Mouse (Mus musculus) Patski (cell line): ENCODE data around the gene Lfng. TPM values are rescaled to one million over a fixed set of nuclear protein-coding genes. Genes with fewer than 3 reads are reported as not detected.

Experiments used
- ATAC-seq: fragments of 100-300 bp; one replicate; pipeline ENCODE4 v1.8.0; 2021
- CTCF ChIA-PET: fragments of 350-600 bp; sonication (Branson Sonifier 250); formaldehyde crosslinking; loops from one replicate; lab custom pipeline; 2022; ENCODE audit warnings: inconsistent platforms; lab: Charles Lee
- POLR2A ChIA-PET: fragments of 350-600 bp; sonication (Branson Sonifier 250); formaldehyde crosslinking; loops from one replicate; lab custom pipeline; 2022; ENCODE audit warnings: antibody characterized with exemption, inconsistent platforms; lab: Charles Lee
- DNase-seq: peaks from one replicate; pipeline ENCODE4 v3.0.0-alpha.2; 2011; ENCODE audit warnings: low read depth, low spot score
- H3K27me3 ChIP-seq: fragments of 371-371 bp; one replicate; pipeline ENCODE4 v1.5.1; 2021
- CTCF ChIP-seq: fragments of 100-300 bp; IDR thresholded peaks from one replicate; pipeline ENCODE4 v1.5.1; 2021
- in situ Hi-C: fragments of 300-500 bp; cut with MboI; formaldehyde crosslinking; loops from 3 replicates; pipeline ENCODE4 v1.11.1; 2018; ENCODE audit warnings: low pct_unique_long_range_greater_than_20kb, mixed read lengths
- polyA plus RNA-seq: library from polyadenylated mRNA; unstranded; gene quantifications from one replicate; pipeline ENCODE4 v1.2.3, GENCODE M21; 2021

Gene Lfng
- polyA plus RNA-seq, 1 experiment from 2014 or later = 56.0 TPM

DNA sequence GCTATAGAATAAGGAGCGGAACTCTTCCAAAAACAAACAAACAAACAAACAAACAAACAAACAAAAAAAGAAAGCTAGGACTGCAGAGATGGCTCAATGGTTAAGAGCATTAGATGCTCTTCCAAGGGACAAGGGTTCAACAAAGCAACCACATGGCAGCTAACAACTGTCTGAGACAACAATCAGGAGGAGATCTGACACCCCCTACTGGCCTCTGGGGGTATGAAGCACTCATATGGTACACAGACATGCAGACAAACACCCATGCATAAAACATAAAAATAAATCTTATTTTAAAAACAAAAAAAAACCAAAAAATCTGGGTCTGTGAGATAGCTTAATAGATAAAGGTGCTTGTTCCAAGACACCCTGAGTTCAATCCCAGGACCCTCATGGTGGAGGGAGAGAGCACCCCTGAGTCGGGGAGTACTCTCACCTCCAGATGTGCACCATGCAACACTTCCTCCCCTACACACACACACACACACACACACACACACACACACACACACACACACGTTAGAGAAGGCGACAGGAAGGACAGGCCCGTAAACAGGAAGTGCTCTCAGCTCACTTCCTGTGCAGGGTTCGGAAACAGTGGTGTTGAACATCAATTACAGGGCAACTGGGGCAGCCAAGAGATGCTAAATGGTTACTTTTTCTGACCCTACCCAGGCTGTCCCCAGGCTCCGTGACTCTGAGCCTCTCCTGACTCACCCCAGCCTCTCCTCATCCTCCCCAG is 29.4 kb downstream of the Lfng start:
- in situ Hi-C loops = loop anchor here (25.0 kb wide), 1 partner anchor 1999 kb away; no protein-coding TSS in a partner anchor

DNA sequence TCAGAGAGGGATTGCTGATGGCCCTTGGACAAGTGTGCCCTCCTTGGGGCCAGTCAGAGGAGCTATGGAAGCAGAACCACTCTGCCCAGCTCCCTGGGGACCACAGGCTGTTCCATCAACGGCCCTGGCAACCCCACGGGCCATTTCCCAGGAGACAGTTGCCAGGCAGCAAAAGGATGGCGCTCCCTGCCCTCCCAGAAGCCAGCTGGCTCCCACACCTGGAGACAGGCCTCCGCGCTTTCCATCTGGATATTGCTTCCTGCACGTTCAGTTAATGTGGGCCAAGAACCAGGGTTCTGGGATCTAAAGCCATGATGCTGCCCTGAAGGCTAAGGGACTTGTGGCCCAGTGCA is 29.9 kb downstream of the Lfng start:
- CTCF ChIA-PET = interaction anchor here (0.8 to 1.9 kb wide), 3 partner anchors 12 to 65 kb away, joined by 3 to 6 read pairs (median 3); partner anchors contain the start of gene Ttyh3
- ATAC-seq (no peak), DNase-seq (no peak)
- H3K27me3 ChIP-seq = no peaks in the 10 kb centered on the region
- POLR2A ChIA-PET = interaction anchor here (0.5 to 2.6 kb wide), 2 partner anchors 9 to 23 kb away, joined by 4 to 11 read pairs; no protein-coding TSS in a partner anchor
- in situ Hi-C loops = loop anchor here (25.0 kb wide), 1 partner anchor 2000 kb away; no protein-coding TSS in a partner anchor
- no peak for TF ChIP-seq CTCF

More for the DNA sequence above, 29.4 kb downstream of the Lfng start:
- ChIA-PET CTCF (interaction anchor here (0.8 to 1.9 kb wide), 4 partner anchors 13 to 65 kb away, joined by 3 to 6 read pairs (median 3); partner anchors contain the start of gene Ttyh3), POLR2A (interaction anchor here (2.6 kb wide), 1 partner anchor 10 kb away, joined by 11 read pairs; no protein-coding TSS in a partner anchor)
- DNase-seq (no peak), ATAC-seq (no peak)
- H3K27me3 ChIP-seq = no peaks in the 10 kb centered on the region
- TF ChIP-seq CTCF = no peak

DNA sequence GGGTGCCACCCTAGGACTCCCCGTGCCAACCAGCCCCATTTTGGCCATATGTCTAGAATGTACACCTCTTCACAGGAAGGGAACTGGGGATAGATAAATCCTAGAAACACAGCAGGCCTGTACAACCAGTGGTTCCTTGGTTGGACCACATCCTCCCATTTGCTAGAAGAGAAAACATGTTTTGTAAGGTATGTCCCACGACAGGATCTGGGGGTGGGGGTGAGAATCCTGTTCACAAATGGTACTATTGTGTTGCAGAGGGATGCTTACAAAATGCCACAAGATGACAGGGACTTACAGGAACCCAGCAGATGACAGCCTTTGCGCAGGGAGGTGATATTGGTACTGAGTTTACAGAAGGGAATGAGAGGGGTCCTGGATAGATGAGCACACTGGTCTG is 30.9 kb downstream of the Lfng start:
- POLR2A ChIA-PET = no interaction called here
- DNase-seq (no peak), ATAC-seq (no peak)
- CTCF ChIA-PET = no interaction called here
- no peaks in the 10 kb centered on the region for H3K27me3 ChIP-seq
- in situ Hi-C loops = loop anchor here (25.0 kb wide), 1 partner anchor 2001 kb away; no protein-coding TSS in a partner anchor
- no peak for TF ChIP-seq CTCF

DNA sequence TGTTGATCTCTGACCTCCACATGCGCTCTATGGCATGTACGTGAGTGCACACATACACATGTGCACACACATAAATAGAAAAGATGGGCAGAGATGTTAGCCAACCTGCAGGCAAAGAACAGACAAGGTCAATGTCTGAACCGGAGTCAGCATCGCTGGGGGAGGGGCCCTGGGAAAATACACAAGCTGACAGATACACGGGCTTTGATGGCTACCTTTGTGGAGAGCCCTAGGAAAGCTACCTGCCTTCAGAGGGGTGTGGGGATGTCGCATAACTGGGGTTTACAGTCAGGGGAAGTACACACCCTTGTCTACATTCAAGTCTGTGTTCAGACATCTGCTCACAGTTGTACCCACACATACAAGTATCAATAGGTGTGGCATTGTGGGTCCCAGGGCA is 31.4 kb downstream of the Lfng start:
- TF ChIP-seq CTCF = no peak
- ChIA-PET CTCF (no interaction called here), POLR2A (no interaction called here)
- no peaks in the 10 kb centered on the region for H3K27me3 ChIP-seq
- in situ Hi-C loops = loop anchor here (25.0 kb wide), 1 partner anchor 2001 kb away; no protein-coding TSS in a partner anchor
- DNase-seq (no peak), ATAC-seq (no peak)

DNA sequence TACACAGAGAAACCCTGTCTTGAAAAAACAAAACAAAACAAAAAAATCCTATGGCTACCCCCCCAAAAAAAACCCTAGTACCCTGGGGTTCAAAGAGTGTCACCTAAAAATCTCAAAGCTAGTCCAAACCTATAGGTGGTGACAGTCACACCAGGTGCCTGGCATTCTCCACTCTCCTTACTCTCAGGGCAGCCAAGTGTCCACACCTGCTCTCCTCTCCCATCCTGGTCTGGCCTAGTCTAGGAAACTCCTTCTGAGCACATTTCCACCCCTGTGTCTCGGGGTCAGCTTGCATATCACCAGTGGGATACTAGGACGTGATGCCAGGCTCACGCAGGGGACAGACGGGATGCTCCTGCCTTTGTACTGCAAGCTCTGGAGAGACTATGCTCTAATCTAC is 32.2 kb downstream of the Lfng start:
- ChIA-PET CTCF (no interaction called here), POLR2A (no interaction called here)
- ATAC-seq (no peak), DNase-seq (no peak)
- no peaks in the 10 kb centered on the region for H3K27me3 ChIP-seq
- in situ Hi-C loops = loop anchor here (25.0 kb wide), 1 partner anchor 2002 kb away; no protein-coding TSS in a partner anchor
- no peak for TF ChIP-seq CTCF

DNA sequence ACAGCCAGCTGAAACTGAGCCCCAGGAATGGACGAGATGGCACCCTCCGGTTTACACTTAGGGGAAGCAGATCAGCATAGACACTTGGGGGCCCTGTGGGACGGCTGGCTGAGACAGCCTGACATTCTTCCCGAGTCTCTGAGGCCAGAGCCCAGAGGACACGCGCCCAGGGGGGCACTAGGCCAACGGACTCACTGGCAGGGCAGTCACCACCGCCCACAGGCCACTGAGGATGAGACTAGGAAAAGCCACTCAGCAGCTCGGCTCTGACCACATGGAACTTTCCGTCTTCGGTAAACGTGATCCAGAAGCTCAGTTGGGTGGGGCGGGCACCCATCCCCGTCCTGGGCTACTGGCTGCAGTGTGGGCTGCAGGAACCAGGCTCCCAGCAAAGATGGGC is 32.8 kb downstream of the Lfng start:
- DNase-seq (no peak), ATAC-seq (no peak)
- ChIA-PET CTCF (interaction anchor here (1.0 kb wide), 1 partner anchor 100 kb away, joined by 3 read pairs; no protein-coding TSS in a partner anchor), POLR2A (interaction anchor here (1.2 kb wide), 1 partner anchor 9 kb away, joined by 5 read pairs; the partner anchor contains the start of gene Ttyh3)
- no peak for TF ChIP-seq CTCF
- in situ Hi-C loops = loop anchor here (25.0 kb wide), 1 partner anchor 2003 kb away; no protein-coding TSS in a partner anchor
- no peaks in the 10 kb centered on the region for H3K27me3 ChIP-seq

DNA sequence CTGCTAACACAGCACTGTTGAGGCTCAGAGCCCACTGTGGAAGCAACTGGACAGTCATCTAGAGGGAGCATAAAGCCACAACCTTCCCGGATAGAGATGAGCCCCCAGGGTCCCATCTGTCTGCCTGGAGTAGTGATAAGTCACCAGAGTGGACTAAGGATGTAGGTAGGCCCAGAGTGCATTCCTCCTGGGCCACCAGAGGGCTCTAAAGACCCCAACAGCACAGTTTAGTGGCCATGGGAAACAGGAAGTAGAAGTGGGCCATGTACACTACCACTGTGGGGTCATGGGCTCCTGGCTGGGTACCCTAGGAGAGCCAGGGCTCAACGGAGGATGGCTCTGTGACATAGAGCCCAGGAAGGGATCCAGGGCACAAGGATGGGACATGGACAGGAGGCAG is 33.7 kb downstream of the Lfng start:
- DNase-seq (no peak), ATAC-seq (no peak)
- no peaks in the 10 kb centered on the region for H3K27me3 ChIP-seq
- POLR2A ChIA-PET = interaction anchor here (1.2 kb wide), 1 partner anchor 8 kb away, joined by 5 read pairs; the partner anchor contains the start of gene Ttyh3
- TF ChIP-seq CTCF = no peak
- in situ Hi-C loops = loop anchor here (25.0 kb wide), 1 partner anchor 2004 kb away; no protein-coding TSS in a partner anchor
- CTCF ChIA-PET = no interaction called here

DNA sequence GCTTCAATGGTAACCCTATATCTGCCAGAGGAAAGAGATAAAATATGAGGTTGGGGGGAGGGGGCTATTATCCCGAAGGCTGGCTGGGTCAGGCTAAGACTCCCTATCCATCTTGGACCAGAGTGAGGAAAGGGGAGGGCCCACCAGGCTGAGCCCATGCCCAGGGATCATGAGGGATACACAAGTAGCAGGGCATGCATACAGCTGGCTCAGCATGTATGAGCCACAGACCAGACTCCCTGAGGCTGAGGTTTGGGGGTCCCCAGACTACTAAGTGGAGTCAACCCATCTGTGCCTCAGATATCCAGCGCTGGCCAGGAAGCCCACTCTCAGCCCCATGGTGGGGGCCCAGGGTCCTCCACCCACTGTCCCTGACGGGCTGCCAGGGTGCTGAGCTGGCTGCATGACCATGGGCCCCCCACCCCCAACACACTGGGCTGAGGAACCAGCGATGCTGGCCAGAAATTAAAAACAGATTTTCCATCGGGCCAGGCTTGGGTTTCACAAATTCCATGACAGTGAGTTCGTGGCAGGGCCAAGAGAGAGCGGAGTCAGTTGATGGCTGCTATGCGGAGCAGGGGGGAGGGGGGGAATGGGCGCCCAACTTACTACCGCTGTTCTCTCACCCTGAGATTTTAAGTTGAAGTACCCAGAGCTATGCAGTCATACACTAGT is 34.3 kb downstream of the Lfng start:
- ChIA-PET POLR2A (interaction anchor here (0.5 kb wide), 1 partner anchor 21 kb away, joined by 3 read pairs; no protein-coding TSS in a partner anchor), CTCF (interaction anchor here (1.2 to 1.4 kb wide), 2 partner anchors 22 to 101 kb away, joined by 3 to 5 read pairs; no protein-coding TSS in a partner anchor)
- DNase-seq (no peak), ATAC-seq (no peak)
- in situ Hi-C loops = loop anchor here (25.0 kb wide), 1 partner anchor 2004 kb away; no protein-coding TSS in a partner anchor
- H3K27me3 ChIP-seq = no peaks in the 10 kb centered on the region
- no peak for TF ChIP-seq CTCF

DNA sequence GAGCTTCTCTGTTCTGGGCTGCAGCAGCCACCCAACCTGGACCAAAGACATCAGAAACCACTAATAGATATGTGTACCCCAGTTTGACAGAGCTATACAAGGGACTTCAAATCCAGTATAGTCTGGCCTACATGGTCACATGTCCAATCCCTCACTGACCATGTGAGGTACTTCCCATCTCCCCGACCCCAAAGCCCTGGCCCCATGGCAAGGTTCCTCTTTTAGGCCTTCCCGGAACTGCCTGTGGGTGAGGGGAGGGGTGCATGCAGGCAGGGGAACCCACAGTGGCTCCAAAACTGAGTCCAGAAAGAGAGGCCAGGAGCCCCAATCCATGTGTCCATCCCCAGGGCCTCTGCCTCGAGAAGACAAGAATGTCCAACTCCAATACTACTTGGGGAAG is 35.0 kb downstream of the Lfng start:
- in situ Hi-C loops = loop anchor here (25.0 kb wide), 1 partner anchor 2005 kb away; no protein-coding TSS in a partner anchor
- no peaks in the 10 kb centered on the region for H3K27me3 ChIP-seq
- CTCF ChIA-PET = interaction anchor here (1.2 to 1.4 kb wide), 2 partner anchors 23 to 102 kb away, joined by 3 to 5 read pairs; no protein-coding TSS in a partner anchor
- ATAC-seq (no peak), DNase-seq (no peak)
- no peak for TF ChIP-seq CTCF
- POLR2A ChIA-PET = no interaction called here

DNA sequence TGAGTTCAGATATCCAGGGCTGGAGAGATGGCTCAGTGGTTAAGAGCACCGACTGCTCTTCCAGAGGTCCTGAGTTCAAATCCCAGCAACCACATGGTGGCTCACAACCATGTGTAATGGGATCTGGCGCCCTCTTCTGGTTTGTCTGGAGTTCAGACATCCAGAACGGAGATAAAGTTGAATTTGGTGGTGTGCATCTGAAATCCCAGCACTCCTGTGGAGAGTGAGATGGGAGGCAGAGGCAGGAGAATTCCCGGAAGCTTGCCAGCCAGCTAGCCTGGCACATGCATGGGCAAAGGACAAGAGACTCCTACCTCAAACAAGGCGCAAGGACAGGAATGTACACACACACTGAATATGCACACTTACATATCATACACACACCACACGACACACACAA is 37.1 kb downstream of the Lfng start:
- ChIA-PET CTCF (interaction anchor here (1.0 to 1.3 kb wide), 2 partner anchors 23 to 26 kb away, joined by 3 to 4 read pairs; no protein-coding TSS in a partner anchor), POLR2A (interaction anchor here (0.6 kb wide), 1 partner anchor 26 kb away, joined by 3 read pairs; no protein-coding TSS in a partner anchor)
- no peaks in the 10 kb centered on the region for H3K27me3 ChIP-seq
- ATAC-seq (no peak), DNase-seq (no peak)
- TF ChIP-seq CTCF = no peak
- in situ Hi-C loops = loop anchor here (25.0 kb wide), 1 partner anchor 2007 kb away; no protein-coding TSS in a partner anchor
